Mouse (Mus musculus) gastrocnemius, postnatal 25 days (tissue): Measurements from ENCODE around the gene Ajm1. TPM values are rescaled to one million over a fixed set of nuclear protein-coding genes. Genes with fewer than 3 reads are reported as not detected.

ENCODE experiments used
- DNase-seq: peaks from one replicate; pipeline ENCODE4 v3.0.0; 2022
- long read RNA-seq, 2 experiments: library from polyadenylated mRNA; stranded (forward); transcript quantifications; one replicate each; pipeline ENCODE4 v2.0.0; 2021
- total RNA-seq, 2 experiments: library from RNA; stranded (reverse); gene quantifications; 1 replicate in 1 of 2; 2 replicates in 1 of 2; pipeline ENCODE4 v1.2.3; 2021

Ajm1 gene
- total RNA-seq, result not detected
- long read RNA-seq, experiment 1, result 0 reads
- long read RNA-seq, experiment 2, result 0 reads

DNA sequence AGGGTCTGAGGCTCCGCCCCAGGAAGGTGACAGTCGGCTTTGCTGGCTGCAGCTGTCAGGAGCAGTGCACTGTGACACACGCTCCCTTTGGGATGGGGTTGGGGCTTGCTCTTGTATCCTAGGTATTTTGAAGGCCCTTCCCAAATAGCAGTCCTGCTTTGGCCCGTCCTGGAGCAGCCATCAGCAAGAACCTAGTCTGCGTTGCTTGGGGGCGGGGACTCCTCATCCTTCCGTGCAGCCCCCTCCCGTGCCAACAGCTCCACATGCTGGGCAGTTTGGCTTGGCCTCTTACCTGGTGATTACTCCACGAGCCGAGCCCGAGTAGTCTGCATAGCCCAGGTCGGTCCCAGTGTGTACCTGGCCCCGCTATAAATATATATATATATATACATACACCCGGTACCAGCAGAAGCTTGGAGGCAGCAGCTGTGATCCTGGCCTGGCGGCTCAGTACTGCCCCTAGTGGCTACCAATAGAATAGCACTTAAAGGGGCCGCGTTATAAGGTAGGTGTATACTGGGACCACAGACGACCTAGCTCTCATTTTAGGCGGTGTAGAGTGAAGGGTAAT lies at the start of gene Ajm1:
TSS of gene Ajm1 (minus strand) at position 464 of the 571 bp plus-strand sequence.
- DNase-seq, result no peak

DNA sequence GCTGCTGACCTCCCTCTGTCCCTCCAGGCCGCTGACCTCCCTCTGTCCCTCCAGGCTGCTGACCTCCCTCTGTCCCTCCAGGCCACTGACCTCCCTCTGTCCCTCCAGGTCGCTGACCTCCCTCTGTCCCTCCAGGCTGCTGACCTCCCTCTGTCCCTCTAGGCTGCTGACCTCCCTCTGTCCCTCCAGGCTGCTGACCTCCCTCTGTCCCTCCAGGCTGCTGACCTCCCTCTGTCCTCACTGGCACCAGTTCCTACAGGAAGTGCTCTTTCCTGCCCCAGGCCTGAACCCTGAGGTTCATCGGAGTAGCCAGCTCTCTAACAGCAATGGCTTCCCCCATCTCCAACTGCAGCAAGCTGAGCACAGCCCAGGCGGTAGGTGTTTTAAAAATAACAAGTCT lies 47.2 kb upstream of the Ajm1 start:
- DNase-seq, result no peak

DNA sequence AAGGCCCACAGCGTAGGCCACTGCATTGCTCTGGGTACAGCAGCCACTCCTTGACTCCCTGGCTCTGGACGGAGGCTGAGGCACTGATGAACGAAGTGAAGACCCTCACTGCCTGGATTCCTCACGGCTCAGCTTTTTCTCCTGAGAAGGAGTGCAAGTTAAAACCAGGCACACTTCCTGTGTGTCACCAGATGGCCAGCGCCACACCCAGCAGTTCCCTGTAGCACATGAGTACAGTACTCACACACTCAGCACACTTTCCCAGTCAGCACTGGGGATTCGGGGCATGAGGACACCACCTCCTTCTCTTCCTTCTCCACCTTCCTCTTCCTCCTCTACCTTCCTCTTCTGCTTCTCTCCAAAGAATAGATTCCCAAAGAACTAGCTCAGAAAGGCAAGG lies 46.3 kb upstream of the Ajm1 start, which contains the start of gene Fcna:
TSS of gene Fcna (minus strand) at position 220 of the 400 bp plus-strand sequence.
- DNase-seq, result no peak

DNA sequence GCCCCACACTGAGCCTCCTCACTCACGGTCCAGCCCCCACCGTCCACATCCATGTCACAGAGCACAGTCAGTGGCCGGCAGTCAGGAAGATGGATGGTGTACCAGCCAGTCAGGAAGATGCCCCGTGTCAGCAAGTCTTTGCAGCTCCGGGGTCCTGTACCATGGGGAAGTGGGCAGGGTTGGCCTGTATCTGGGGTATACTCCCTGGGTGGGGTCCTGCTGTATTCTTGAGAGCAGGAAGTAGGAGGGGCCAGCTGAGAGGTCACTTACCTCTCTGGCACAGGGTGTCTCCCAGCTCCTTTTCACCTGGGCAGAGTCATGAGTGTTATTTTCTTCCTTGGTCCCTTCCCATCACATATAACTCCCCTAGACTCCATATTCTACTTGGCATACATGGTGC lies 44.4 kb upstream of the Ajm1 start:
- no peak for DNase-seq

DNA sequence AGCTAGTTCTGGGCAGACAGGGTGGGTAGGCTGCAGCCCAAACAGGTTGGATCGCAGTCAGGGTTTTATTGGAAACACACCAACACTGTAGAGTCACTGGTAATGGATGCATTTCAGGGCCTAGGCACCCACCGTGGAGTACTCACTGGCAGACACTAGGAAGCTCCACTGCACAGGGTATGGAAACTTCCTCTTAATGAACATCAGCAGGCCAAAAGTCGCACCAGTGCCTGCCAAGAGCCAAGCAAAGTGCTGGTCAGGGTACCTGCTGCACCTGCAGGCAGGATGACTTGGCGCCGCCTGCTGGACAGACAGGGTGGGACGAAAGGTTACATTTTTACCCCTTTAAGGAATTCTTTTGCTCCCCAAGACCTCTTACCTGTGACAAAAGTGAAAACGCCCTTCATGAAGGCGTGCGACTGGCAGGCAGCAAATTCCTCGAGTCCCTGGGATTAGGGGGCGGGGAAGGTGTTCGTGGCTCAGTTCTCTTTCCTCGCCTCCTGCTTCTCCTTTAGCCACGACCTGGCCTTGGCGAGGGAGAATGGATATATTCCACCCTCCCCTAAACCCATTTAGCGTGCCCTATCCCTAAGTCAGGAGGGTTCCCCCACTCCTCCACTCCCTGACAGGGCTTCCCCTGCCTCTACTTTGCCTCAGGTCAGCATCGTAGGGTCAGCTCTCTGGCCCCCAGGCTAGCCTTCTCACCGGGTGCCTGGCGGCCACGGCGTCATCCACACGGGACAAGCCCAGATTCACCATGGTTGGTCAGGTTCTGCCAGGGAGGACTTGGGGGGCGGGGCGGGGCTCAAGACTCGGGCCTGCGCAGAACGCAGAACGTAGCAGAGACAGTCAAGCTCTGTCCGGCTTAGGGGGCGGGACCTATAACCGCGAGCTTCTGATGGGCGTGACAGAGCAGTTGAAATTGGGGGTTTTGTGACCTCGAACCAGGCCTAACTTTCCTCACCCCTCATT lies 40.0 kb upstream of the Ajm1 start, which contains the start of gene Tmem141:
TSS of gene Tmem141 (minus strand) at position 777 of the 972 bp plus-strand sequence.
- peak; percentile 90 for DNase-seq

DNA sequence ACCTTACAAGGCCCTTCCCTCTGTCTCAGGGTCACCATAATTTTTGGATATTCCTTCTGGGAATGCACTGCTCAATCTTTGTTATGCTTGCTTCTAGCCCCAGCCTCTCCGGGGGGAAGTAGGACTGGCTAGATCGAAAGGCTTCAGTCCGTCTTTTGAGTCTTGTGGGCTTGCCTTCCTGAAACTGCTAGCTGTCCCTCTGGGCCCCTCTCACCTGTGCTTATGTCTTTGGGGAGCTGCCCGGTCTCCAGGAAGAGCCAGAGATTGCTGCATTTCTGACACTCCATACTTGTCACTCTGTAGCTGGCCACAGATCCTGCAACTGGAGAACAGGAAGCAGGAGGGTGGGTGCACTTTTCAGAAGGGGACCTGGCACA lies 39.3 kb upstream of the Ajm1 start:
- no peak for DNase-seq

DNA sequence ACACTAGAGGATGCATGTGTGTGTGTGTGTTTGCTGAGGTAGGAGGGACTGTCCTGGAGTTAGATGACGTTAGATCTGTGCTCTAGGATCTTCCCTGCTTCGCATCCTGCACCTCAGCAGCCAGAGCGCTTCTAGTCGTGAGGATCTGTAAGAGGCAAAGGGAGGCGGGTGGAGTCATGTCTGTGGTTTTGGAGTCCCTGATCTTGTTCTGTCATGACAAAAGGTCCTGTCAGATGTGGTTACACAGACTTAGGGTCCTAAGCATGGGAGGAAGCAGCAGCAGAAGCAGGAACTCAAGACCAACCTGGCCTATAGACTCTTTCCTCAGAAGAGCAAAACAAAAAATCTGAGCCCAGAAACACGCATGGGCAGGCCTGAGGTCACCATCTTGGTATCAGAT lies 38.8 kb upstream of the Ajm1 start:
- no peak for DNase-seq

DNA sequence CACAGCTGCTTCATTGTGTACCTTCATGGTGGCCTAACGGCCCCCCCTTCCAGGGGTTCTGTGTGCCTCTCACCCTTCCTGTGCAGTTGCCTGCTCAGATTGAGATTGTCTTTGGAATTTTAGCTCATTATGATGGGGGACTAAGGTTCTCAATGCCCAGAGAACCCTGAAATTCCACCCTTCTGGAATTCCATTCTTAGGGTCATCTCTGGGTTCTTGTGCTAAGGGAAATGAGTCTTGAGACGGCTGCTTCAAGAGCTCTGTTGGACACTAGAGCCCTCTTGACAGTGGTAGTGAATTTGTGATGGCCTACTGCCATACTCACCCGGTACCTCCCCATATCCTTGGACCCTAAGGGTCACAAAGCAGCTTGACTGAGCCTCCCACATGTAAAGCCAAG lies 36.0 kb upstream of the Ajm1 start, which contains the start of gene Ccdc183:
TSS of gene Ccdc183 (minus strand) at position 101 of the 400 bp plus-strand sequence.
- no peak for DNase-seq

DNA sequence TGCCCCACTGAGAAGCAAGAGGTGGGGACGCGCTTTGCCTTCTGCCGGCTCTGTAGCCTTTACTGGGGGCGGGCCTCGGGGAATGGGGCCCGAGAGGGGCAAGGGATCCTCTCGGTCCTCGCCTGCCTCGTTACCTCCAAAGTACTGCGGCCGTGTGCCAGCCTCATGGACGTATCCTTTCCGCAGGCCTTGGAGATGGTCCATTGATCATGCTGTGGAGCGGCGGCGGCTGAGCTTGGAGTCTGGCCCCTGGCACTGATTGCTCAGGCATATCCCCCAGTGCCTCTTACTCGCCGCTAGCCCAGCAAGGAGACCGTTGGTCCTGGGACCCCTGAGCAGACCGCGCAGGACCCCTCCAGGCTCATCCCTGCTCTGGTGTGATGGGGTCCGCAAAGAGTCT lies 34.8 kb upstream of the Ajm1 start:
- no peak for DNase-seq

DNA sequence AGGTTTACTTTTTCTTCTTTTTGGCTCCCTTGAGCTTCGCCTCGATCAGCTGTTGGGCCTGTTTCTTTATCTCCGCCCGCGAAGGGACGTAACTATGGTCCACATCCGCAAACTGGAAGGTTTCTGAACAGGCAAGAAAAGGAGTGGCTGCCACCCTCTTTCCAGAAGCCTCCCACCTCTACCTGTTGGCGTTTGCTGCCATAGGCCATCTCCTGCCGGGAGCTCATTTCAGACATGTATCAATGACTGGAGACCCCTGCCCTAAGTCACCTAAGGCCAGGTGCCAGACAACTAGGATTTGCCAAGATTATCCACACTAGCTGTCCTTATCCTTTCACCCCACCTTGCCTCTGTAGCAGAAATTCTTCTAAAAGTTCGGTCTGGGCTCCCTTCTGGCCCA lies 27.1 kb upstream of the Ajm1 start:
- DNase-seq, result no peak

DNA sequence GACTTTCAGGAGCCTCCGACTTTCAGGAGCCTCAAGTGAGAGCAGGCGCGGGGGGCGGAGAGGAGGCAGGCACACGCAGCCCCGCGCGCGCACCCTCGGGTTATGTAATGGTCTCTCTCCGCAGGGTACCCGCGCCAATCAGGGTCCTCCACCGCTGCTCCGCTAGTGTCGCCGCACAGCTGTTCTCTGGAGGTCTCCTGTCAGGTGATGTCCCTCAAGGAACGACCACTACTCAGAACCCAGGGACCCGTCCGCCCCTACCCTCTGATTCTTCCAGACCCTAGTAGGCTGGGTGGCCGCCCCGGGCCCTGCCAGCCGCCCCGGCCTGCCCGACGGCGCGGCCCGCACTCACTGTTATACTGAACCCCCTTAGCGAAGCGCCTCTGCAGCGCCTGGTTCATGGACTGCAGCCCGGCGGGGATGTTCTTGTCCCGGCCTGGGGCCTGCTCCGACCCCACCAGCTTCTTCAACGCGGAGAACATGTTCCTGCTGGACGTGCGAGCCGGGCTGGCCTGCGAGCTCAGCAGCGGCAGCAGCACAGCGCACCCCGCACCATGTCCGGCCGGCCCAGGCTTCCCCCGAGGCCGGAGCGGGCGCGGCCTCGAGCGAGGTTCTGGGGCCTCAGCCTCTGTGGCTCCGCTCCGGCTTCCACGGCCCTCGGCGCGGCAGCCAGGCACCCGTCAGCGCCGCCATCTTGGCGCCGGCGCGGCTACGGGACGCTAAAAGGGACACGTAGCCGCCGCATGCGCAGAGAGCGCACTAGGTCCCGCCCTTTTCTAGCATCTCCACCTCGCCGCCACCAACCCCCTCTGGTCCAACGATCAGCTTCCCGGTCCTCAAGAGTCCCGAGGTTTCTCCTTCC lies 26.4 kb upstream of the Ajm1 start, which contains the start of gene Rabl6:
TSS of gene Rabl6 (minus strand) at position 761 of the 862 bp plus-strand sequence.
- DNase-seq, result peak; percentile 89

DNA sequence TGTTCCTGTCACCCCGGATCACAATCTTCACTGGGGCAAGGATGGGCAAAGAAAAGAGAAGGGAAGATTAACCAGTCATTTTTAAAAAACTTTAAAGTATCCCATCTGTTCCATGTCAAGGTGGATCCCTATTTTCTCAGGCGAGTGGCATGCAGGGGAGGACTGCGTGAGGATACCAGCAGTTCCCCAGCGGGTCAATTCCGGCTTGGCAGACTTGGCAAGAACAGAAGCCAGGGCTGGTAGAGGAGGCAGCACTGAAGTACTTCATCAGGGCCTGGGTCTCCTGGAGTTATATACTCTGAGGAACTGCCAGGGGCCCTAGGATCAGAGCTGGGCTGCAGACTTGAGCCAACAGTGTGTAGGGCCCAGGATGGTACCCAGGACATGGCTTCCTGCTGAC lies 21.0 kb upstream of the Ajm1 start:
- DNase-seq, result no peak

DNA sequence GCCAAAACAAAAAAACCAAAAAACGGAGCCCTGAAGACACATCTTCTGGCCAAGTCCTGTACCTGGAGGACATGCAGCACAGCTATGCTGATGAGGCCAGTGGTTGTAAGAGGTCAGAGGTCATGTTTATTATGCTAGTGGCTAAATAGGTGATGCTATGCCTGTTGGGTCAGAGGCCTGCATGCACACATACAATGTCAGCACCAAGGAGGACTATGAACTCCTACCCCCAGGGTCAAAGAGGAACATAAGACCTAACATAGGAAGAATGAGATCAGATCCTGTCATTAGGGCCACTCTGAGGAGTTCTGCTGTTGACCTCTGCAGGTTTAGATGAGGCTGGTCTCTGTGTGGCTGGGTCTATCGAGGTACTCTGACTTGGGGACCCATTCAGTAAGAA lies 18.5 kb upstream of the Ajm1 start:
- DNase-seq, result no peak

DNA sequence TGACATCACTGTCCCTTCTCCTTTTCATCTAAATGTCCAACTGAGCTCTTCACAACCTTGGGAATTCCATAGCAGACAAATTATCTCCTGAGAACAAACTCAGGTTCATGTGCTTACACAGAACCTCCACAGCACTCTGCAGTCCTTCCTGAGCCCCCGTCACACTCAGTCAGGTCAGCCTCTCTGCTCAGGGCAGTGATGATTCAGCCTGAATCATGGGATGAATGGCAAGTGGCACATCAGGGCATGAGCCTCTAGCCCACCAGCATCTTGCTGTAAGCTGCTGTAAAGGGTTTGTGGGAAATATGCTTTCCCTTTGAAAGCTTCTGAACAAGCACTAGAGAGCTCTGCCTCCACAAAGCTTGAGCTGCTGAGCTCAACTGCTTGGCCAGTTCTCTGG lies 17.2 kb upstream of the Ajm1 start:
- DNase-seq, result no peak

DNA sequence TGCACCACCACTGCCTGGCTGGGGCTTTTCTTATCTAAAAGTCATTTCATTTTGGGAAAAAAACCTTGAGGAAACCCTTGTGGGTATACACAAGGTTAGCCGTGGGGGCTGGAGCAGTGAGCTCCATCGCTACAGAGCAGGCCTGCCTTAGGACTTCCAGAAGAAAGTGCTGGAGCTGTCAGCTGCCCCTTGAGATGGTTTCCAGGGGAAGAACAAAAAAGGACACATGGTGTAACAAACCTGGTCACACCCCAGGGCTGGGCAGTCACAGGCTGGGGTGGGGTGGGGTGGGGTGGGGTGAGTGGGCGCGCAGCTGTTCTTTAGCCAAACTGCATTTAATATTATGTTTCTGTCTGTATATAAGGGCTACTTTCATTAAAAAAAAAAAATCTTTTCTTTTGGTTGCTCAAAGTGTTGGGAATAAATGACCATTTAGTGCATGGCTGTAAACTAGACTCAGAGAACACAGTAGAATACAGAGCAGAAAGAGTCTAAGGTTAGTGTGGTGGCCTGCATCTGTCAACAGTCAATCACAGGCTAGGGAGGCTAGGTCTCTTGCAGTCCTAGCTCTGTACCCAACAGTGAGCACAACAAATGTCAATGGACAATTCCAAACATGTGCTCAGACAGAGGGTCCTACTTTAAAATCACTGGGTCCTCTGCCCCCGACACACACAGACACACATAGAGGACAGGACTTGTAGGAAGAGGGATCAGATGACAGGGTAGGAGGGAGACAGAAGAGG lies 15.4 kb upstream of the Ajm1 start:
- no peak for DNase-seq

DNA sequence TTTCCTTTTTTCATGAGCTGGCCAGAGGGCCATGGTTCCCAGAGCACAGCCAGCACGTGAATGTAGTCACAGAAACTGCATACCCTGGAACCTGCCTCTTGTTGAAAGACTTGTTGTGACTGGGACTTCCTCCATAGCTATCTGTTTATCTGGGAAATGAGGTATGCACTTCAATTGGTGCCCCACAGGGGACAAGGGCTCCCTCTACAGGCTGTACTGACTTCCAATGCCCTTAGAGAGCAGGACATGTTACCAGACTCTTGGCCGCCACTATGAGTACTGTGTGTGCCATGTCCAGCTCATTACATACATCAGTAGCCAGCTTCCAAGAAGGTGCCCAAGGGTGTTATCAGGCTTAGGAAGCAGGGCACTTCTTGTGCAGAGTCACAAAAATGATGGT lies 10.3 kb upstream of the Ajm1 start:
- no peak for DNase-seq

DNA sequence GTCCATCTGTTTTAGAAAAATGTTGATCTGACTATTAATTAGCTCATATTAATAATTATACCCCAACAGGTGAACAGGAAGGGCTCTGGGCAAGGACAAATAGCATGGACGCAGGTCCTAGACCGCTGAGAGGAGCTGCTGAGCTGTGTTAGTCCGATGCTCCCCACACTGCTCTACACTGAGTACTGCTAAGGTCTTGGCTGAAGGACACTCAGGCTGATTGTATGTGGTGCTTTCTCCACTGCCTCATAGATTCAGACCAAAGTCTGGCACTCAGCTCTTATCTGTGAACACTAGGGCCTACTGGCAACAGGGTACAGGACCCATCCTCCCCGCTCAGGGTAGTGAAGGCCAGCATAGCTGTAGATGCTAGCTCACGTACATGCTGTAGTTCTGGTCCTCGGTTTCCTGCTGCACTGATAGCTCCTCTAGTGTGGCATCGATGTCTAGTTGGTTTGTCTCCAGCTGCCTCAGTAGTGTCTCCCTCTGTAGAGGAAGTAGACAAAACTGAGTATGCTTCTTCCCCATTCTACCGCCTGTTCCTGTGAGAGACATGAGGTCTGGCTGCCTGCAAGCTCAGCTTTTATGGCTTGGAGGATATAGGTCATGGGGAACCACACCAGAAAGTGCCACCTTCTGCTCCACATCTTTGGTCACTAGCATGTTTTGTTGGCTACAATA lies 6.8 kb upstream of the Ajm1 start:
- DNase-seq, result no peak

DNA sequence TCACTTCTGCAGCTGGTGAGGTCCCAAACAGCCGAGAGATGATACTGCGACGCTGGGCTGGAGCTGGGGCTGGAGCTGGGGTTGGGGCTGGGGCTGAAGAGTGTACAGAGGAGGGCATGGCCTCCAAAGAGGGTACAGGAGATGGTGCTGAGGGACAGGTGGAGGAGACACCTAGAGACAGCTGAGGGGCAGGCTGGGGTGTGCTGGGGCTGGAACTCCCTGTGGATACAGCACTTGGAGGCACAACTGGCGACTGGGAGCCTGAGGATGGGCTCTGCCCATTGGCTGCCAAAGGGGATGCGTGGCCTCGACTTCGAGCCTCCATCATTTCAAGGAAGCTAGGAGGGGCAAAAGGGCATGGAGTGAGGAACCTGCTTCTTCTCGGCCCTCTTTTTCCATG lies 5.7 kb upstream of the Ajm1 start:
- no peak for DNase-seq

DNA sequence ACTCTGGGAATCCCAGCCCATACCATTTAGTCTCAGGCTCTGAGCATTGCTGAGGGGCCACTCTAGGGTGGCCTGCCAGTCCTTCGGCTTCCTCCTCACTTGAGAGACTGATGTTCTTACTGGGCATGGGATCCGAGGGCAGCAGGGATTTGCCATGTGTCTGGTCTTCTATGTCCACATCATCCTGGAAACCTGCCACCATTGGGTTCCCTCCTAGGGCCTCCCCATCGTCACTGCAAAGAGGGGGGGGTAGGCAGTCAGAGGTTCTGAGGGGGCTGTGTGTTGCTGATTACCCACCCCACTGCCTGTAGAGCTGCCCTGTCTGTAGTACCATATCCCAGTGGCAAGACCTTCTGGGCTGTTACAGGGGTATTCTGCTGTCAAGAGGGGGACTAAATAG lies 4.0 kb upstream of the Ajm1 start:
- DNase-seq, result no peak

DNA sequence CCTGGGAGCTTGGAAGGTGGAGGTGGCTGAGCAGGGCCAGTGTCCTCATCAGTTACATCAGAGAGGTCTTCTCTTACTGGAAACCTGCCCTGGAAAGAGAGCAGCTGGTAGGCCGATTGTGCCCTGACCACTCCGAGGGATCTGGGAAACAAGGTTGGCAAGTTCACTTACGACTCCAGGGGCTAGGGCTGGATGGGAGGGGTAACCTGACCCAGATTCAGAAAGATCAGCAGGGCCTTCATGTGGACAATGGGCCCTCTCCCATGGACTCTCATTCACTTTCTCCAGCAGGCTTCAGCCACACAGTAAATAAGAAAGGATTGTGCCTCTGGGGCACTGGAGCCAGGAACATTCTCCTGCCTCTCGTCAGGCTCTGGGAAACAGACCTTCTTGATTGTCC lies 3.3 kb upstream of the Ajm1 start:
- DNase-seq, result no peak

DNA sequence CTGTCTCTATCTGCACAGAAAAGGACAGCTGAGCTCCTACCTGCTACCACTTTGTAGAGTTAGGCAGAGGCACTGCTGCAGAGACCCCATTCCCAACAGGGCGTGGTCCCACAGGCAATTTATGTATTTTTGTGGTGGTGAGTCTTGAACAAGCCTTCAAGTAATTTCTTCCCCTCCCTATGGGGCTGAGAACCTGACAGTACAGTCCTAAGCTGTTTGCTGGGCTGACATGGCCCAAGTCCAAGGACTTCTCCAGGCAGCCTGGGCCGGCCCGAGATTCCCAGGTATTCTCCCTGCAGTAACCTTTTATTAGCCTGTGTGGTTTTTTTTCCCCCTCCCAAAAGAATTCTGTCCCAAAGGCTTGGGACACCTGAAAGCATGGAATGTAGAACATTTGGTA lies 2.6 kb upstream of the Ajm1 start:
- DNase-seq, result no peak
